Mouse (Mus musculus): ENCODE results near the gene Thbs1. TPM values are rescaled to one million over a fixed set of nuclear protein-coding genes. Genes with fewer than 3 reads are reported as not detected.
A peak's percentile ranks its signal among the peaks of the same experiment; 100 is the strongest.

Thbs1 gene
- polyA plus RNA-seq, 1 experiment from 2014 or later, result 883 TPM

- ATAC-seq (no peak), DNase-seq (ENCODE audit: low read depth, low spot score) (no peak)
- ChIA-PET CTCF (interaction anchor here (0.6 kb wide), 1 partner anchor 55 kb away, joined by 3 read pairs; no protein-coding TSS in a partner anchor), POLR2A (no interaction called here)
- in situ Hi-C loops (cut with MboI; ENCODE audit: low pct_unique_long_range_greater_than_20kb), result no loop called here
- TF ChIP-seq CTCF (IDR thresholded peaks at IDR 0.05), result no peak
- no peaks in the 10 kb centered on the region for H3K27me3 ChIP-seq
Observed at GRCm38 (mm10) chr2:118084693-118085092, 27.0 kb upstream of the Thbs1 start.

- DNase-seq (ENCODE audit: low read depth, low spot score) (no peak), ATAC-seq (no peak)
- POLR2A ChIA-PET, result interaction anchor here (0.6 kb wide), 1 partner anchor 543 kb away, joined by 3 read pairs; no protein-coding TSS in a partner anchor
- H3K27me3 ChIP-seq, result no peaks in the 10 kb centered on the region
- TF ChIP-seq CTCF (IDR thresholded peaks at IDR 0.05), result no peak
- CTCF ChIA-PET, result interaction anchor here (1.2 kb wide), 1 partner anchor 9 kb away, joined by 3 read pairs; no protein-coding TSS in a partner anchor
- in situ Hi-C loops (cut with MboI; ENCODE audit: low pct_unique_long_range_greater_than_20kb), result no loop called here
Observed at GRCm38 (mm10) chr2:118085647-118086046, 26.0 kb upstream of the Thbs1 start.

- ATAC-seq (peak; percentile 31), DNase-seq (ENCODE audit: low read depth, low spot score) (peak; percentile 33)
- TF ChIP-seq CTCF (IDR thresholded peaks at IDR 0.05), result no peak
- no peaks in the 10 kb centered on the region for H3K27me3 ChIP-seq
- in situ Hi-C loops (cut with MboI; ENCODE audit: low pct_unique_long_range_greater_than_20kb), result no loop called here
- POLR2A ChIA-PET, result no interaction called here
- CTCF ChIA-PET, result interaction anchor here (0.8 to 1.2 kb wide), 3 partner anchors 10 to 24 kb away, joined by 3 read pairs; partner anchors contain the start of gene Thbs1
Observed at GRCm38 (mm10) chr2:118087044-118087726, 24.5 kb upstream of the Thbs1 start.

GRCm38 (mm10) chr2:118091226-118091625, 20.4 kb upstream of the Thbs1 start:
- H3K27me3 ChIP-seq, result no peaks in the 10 kb centered on the region
- POLR2A ChIA-PET, result interaction anchor here (0.6 kb wide), 1 partner anchor 13 kb away, joined by 3 read pairs; no protein-coding TSS in a partner anchor
- ATAC-seq, result no peak
- CTCF ChIA-PET, result no interaction called here
- no peak for TF ChIP-seq CTCF (IDR thresholded peaks at IDR 0.05)
- no peak for DNase-seq (ENCODE audit: low read depth, low spot score)
- in situ Hi-C loops (cut with MboI; ENCODE audit: low pct_unique_long_range_greater_than_20kb), result no loop called here

- no peaks in the 10 kb centered on the region for H3K27me3 ChIP-seq
- no peak for ATAC-seq
- TF ChIP-seq CTCF (IDR thresholded peaks at IDR 0.05), result no peak
- no peak for DNase-seq (ENCODE audit: low read depth, low spot score)
- in situ Hi-C loops (cut with MboI; ENCODE audit: low pct_unique_long_range_greater_than_20kb), result no loop called here
- POLR2A ChIA-PET, result no interaction called here
- CTCF ChIA-PET, result interaction anchor here (0.7 to 1.4 kb wide), 2 partner anchors 10 to 12 kb away, joined by 3 read pairs; no protein-coding TSS in a partner anchor
Observed at GRCm38 (mm10) chr2:118099104-118099503, 12.6 kb upstream of the Thbs1 start.

- ATAC-seq (no peak), DNase-seq (ENCODE audit: low read depth, low spot score) (no peak)
- CTCF ChIA-PET, result no interaction called here
Observed at GRCm38 (mm10) chr2:118102169-118102568, 9.5 kb upstream of the Thbs1 start.

GRCm38 (mm10) chr2:118110225-118110915, 1.3 kb upstream of the Thbs1 start:
- CTCF ChIA-PET, result interaction anchor here (2.1 kb wide), 1 partner anchor 569 kb away, joined by 7 read pairs; no protein-coding TSS in a partner anchor
- ATAC-seq, result peak; percentile 41
- no peaks in the 10 kb centered on the region for H3K27me3 ChIP-seq
- in situ Hi-C loops (cut with MboI; ENCODE audit: low pct_unique_long_range_greater_than_20kb), result loop anchor here (5.0 kb wide), 5 partner anchors 137 to 648 kb away; no protein-coding TSS in a partner anchor
- no peak for TF ChIP-seq CTCF (IDR thresholded peaks at IDR 0.05)
- DNase-seq (ENCODE audit: low read depth, low spot score), result peak; percentile 68
- POLR2A ChIA-PET, result no interaction called here

More at GRCm38 (mm10) chr2:118102169-118102568, 9.5 kb upstream of the Thbs1 start:
- in situ Hi-C loops (cut with MboI; ENCODE audit: low pct_unique_long_range_greater_than_20kb), result loop anchor here (10.0 kb wide), 1 partner anchor 147 kb away; no protein-coding TSS in a partner anchor
- TF ChIP-seq CTCF (IDR thresholded peaks at IDR 0.05), result no peak
- no peaks in the 10 kb centered on the region for H3K27me3 ChIP-seq
- POLR2A ChIA-PET, result no interaction called here

GRCm38 (mm10) chr2:118111116-118111487, 574 bp upstream of the Thbs1 start:
- in situ Hi-C loops (cut with MboI; ENCODE audit: low pct_unique_long_range_greater_than_20kb), result loop anchor here (5.0 kb wide), 5 partner anchors 136 to 649 kb away; no protein-coding TSS in a partner anchor
- H3K27me3 ChIP-seq, result no peaks in the 10 kb centered on the region
- ChIA-PET CTCF (interaction anchor here (0.6 to 2.1 kb wide), 2 partner anchors 24 to 569 kb away, joined by 3 to 7 read pairs; no protein-coding TSS in a partner anchor), POLR2A (interaction anchor here (0.6 to 1.0 kb wide), 2 partner anchors 484 to 646 kb away, joined by 3 read pairs; no protein-coding TSS in a partner anchor)
- DNase-seq (ENCODE audit: low read depth, low spot score) (peak; percentile 96), ATAC-seq (peak; percentile 55)
- no peak for TF ChIP-seq CTCF (IDR thresholded peaks at IDR 0.05)

GRCm38 (mm10) chr2:118112438-118112837, 762 bp downstream of the Thbs1 start:
- H3K27me3 ChIP-seq, result no peaks in the 10 kb centered on the region
- no peak for TF ChIP-seq CTCF (IDR thresholded peaks at IDR 0.05)
- ChIA-PET POLR2A (interaction anchor here (0.7 to 1.6 kb wide), 5 partner anchors 129 to 648 kb away, joined by 3 to 5 read pairs (median 3); no protein-coding TSS in a partner anchor), CTCF (interaction anchor here (0.8 to 1.3 kb wide), 3 partner anchors 43 to 610 kb away, joined by 3 read pairs; no protein-coding TSS in a partner anchor)
- in situ Hi-C loops (cut with MboI; ENCODE audit: low pct_unique_long_range_greater_than_20kb), result loop anchor here (5.0 kb wide), 5 partner anchors 135 to 650 kb away; no protein-coding TSS in a partner anchor
- DNase-seq (ENCODE audit: low read depth, low spot score) (no peak), ATAC-seq (no peak)

GRCm38 (mm10) chr2:118112846-118113479, 1.3 kb downstream of the Thbs1 start:
- in situ Hi-C loops (cut with MboI; ENCODE audit: low pct_unique_long_range_greater_than_20kb), result loop anchor here (5.0 kb wide), 5 partner anchors 134 to 651 kb away; no protein-coding TSS in a partner anchor
- TF ChIP-seq CTCF (IDR thresholded peaks at IDR 0.05), result no peak
- ChIA-PET POLR2A (interaction anchor here (0.7 to 1.6 kb wide), 5 partner anchors 9 to 459 kb away, joined by 3 to 5 read pairs (median 3); no protein-coding TSS in a partner anchor), CTCF (interaction anchor here (0.8 to 2.6 kb wide), 4 partner anchors 43 to 610 kb away, joined by 3 to 10 read pairs (median 3); no protein-coding TSS in a partner anchor)
- no peaks in the 10 kb centered on the region for H3K27me3 ChIP-seq
- DNase-seq (ENCODE audit: low read depth, low spot score), result no peak
- no peak for ATAC-seq

All from Patski (cell line).